Mouse (Mus musculus): ENCODE data around the gene Tpi1. TPM values are rescaled to one million over a fixed set of nuclear protein-coding genes. Genes with fewer than 3 reads are reported as not detected.

Gene Tpi1
- polyA plus RNA-seq, 1 experiment from 2014 or later, result 809 TPM

GRCm38 (mm10) chr6:124789519-124789918, 24.6 kb downstream of the Tpi1 start:
- H3K4me3 ChIP-seq (replicated peaks), result no peak overlapping the region
- H3K4me1 ChIP-seq, result no peaks in the 10 kb centered on the region
- no peak overlapping the region for H3K27ac ChIP-seq (replicated peaks)
- 85% methylated on average over 4 of the region's 4 CpGs for WGBS
- H3K9me3 ChIP-seq (replicated peaks), result no peaks in the 10 kb centered on the region
- no peaks in the 10 kb centered on the region for H3K36me3 ChIP-seq
- H3K27me3 ChIP-seq, result no peaks in the 10 kb centered on the region
- H3K9ac ChIP-seq, result no peak overlapping the region
- no peak overlapping the region for H3K4me2 ChIP-seq (replicated peaks)
- no peak for ATAC-seq (ENCODE audit: insufficient number of reproducible peaks, low FRiP score, low TSS enrichment, low read depth)

- no peaks in the 10 kb centered on the region for H3K36me3 ChIP-seq
- H3K4me1 ChIP-seq, result peaks cover under 1% of the 10 kb centered on the region; the same call in 1 of the 2 replicates
- ATAC-seq (ENCODE audit: insufficient number of reproducible peaks, low FRiP score, low TSS enrichment, low read depth), result no peak
- 81% methylated on average over 10 of the region's 10 CpGs for WGBS
- no peaks in the 10 kb centered on the region for H3K9me3 ChIP-seq (replicated peaks)
- no peak overlapping the region for H3K4me2 ChIP-seq (replicated peaks)
- H3K4me3 ChIP-seq (replicated peaks), result no peak overlapping the region
- no peak overlapping the region for H3K9ac ChIP-seq
- no peaks in the 10 kb centered on the region for H3K27me3 ChIP-seq
- H3K27ac ChIP-seq (replicated peaks), result no peak overlapping the region
These were observed 26.4 kb downstream of the Tpi1 start for GRCm38 (mm10) chr6:124787722-124788121.

GRCm38 (mm10) chr6:124786756-124787420, 27.2 kb downstream of the Tpi1 start:
- Histone ChIP-seq H3K9me3 (replicated peaks) (no peaks in the 10 kb centered on the region), H3K36me3 (no peaks in the 10 kb centered on the region), H3K4me3 (replicated peaks) (no peak overlapping the region), H3K9ac (no peak overlapping the region), H3K4me2 (replicated peaks) (no peak overlapping the region), H3K27me3 (no peaks in the 10 kb centered on the region), H3K27ac (replicated peaks) (no peak overlapping the region), H3K4me1 (peaks cover 5% of the 10 kb centered on the region; the same call in 1 of the 2 replicates)
- ATAC-seq (ENCODE audit: insufficient number of reproducible peaks, low FRiP score, low TSS enrichment, low read depth), result no peak
- 57% methylated on average over 8 of the region's 8 CpGs for WGBS

DNA sequence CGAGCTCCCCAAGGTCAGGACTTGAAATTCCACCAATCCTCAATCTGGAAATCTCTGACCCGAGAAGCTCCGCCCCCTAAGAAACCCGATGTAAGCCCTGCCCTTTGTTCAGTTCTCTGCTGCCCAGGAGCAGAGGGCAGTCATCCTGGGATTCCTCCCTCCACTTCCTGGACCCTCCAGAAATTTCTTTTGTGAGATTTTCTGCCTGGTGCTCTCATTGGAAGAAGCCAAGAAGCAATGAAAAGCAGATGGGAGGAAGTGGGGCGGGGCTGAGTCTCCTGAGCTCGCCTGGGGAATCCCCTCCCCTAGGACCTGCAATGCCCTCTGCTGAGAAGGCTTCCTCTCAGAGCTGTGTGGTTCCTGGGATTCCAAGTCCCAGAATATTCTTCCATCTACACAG, 31.7 kb downstream of the Tpi1 start:
- H3K9me3 ChIP-seq (replicated peaks), result no peaks in the 10 kb centered on the region
- WGBS, result 12% methylated on average over 6 of the region's 6 CpGs
- no peak overlapping the region for H3K9ac ChIP-seq
- 0 out of 2 replicates have a peak overlapping the region, but pooled peaks have one; percentile 44 for H3K27ac ChIP-seq (replicated peaks)
- peaks cover 21% of the 10 kb centered on the region for H3K4me1 ChIP-seq
- H3K4me3 ChIP-seq (replicated peaks), result peak overlapping the region; percentile 22
- H3K4me2 ChIP-seq (replicated peaks), result peak overlapping the region; percentile 34
- no peak; the same call in 1 of the 2 replicates for ATAC-seq (ENCODE audit: insufficient number of reproducible peaks, low FRiP score, low TSS enrichment, low read depth)
- no peaks in the 10 kb centered on the region for H3K36me3 ChIP-seq
- no peaks in the 10 kb centered on the region for H3K27me3 ChIP-seq

- no peak overlapping the region for H3K9ac ChIP-seq
- H3K4me1 ChIP-seq, result peaks cover 21% of the 10 kb centered on the region
- H3K9me3 ChIP-seq (replicated peaks), result no peaks in the 10 kb centered on the region
- no peak for ATAC-seq (ENCODE audit: insufficient number of reproducible peaks, low FRiP score, low TSS enrichment, low read depth)
- 85% methylated on average over 7 of the region's 7 CpGs for WGBS
- no peak overlapping the region for H3K4me3 ChIP-seq (replicated peaks)
- H3K36me3 ChIP-seq, result no peaks in the 10 kb centered on the region
- no peak overlapping the region for H3K4me2 ChIP-seq (replicated peaks)
- no peak overlapping the region for H3K27ac ChIP-seq (replicated peaks)
- no peaks in the 10 kb centered on the region for H3K27me3 ChIP-seq
These were observed 33.2 kb downstream of the Tpi1 start for GRCm38 (mm10) chr6:124780917-124781316.

- H3K9ac ChIP-seq, result 0 out of 2 replicates have a peak overlapping the region, but pooled peaks have one; percentile 12
- H3K27ac ChIP-seq (replicated peaks), result no peak overlapping the region
- no peaks in the 10 kb centered on the region for H3K27me3 ChIP-seq
- peaks cover 21% of the 10 kb centered on the region for H3K4me1 ChIP-seq
- ATAC-seq (ENCODE audit: insufficient number of reproducible peaks, low FRiP score, low TSS enrichment, low read depth), result no peak
- no peaks in the 10 kb centered on the region for H3K9me3 ChIP-seq (replicated peaks)
- peak overlapping the region; percentile 70 for H3K4me2 ChIP-seq (replicated peaks)
- no peaks in the 10 kb centered on the region for H3K36me3 ChIP-seq
- H3K4me3 ChIP-seq (replicated peaks), result peak overlapping the region; percentile 41
- WGBS, result 6% methylated on average over 10 of the region's 10 CpGs
These were observed 34.1 kb downstream of the Tpi1 start for GRCm38 (mm10) chr6:124779984-124780416.

- ATAC-seq (ENCODE audit: insufficient number of reproducible peaks, low FRiP score, low TSS enrichment, low read depth), result no peak
- Histone ChIP-seq H3K27me3 (no peaks in the 10 kb centered on the region), H3K9me3 (replicated peaks) (no peaks in the 10 kb centered on the region), H3K4me3 (replicated peaks) (peak within 1 kb of the TSS; percentile 41), H3K9ac (0 out of 2 replicates have a peak within 1 kb of the TSS, but pooled peaks have one; percentile 12), H3K4me2 (replicated peaks) (peak within 1 kb of the TSS; percentile 70), H3K4me1 (peaks cover 21% of the 10 kb centered on the region), H3K27ac (replicated peaks) (no peak within 1 kb of the TSS), H3K36me3 (no peaks in the 10 kb centered on the region)
- WGBS, result 2% methylated on average over 23 of the region's 23 CpGs
These were observed 34.7 kb downstream of the Tpi1 start, which contains the start of gene Lrrc23 for GRCm38 (mm10) chr6:124779222-124779983. TSS of gene Lrrc23 (minus strand) at chr6:124779727.

DNA sequence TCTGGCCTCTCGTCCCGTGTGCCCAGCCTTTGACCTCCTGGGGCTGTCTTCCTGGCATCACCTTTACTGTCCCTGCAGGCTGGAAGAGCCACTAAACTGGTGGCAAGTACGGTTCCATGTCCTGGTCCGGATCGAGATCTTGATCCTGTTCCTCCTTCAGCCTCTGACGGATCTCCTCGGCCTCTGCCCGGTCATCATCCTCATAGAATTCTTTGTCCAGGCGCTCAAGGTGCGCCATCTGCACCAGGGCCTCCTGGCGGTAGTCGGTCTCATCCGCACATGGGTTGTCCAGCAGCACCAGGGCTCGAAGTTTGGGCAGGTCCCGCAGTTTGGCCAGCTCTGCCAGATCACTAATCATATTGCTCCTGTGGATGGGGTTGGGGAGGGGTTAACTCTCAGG, 43.6 kb downstream of the Tpi1 start:
- H3K27ac ChIP-seq (replicated peaks), result no peak overlapping the region
- H3K27me3 ChIP-seq, result no peaks in the 10 kb centered on the region
- WGBS, result 90% methylated on average over 15 of the region's 15 CpGs
- no peak overlapping the region for H3K4me3 ChIP-seq (replicated peaks)
- peaks cover 26% of the 10 kb centered on the region for H3K4me1 ChIP-seq
- H3K9me3 ChIP-seq (replicated peaks), result no peaks in the 10 kb centered on the region
- no peak overlapping the region for H3K9ac ChIP-seq
- H3K36me3 ChIP-seq, result 0 out of 2 replicates have a peak, but pooled peaks cover 4% of the 10 kb centered on the region
- H3K4me2 ChIP-seq (replicated peaks), result no peak overlapping the region
- ATAC-seq (ENCODE audit: insufficient number of reproducible peaks, low FRiP score, low TSS enrichment, low read depth), result no peak

DNA sequence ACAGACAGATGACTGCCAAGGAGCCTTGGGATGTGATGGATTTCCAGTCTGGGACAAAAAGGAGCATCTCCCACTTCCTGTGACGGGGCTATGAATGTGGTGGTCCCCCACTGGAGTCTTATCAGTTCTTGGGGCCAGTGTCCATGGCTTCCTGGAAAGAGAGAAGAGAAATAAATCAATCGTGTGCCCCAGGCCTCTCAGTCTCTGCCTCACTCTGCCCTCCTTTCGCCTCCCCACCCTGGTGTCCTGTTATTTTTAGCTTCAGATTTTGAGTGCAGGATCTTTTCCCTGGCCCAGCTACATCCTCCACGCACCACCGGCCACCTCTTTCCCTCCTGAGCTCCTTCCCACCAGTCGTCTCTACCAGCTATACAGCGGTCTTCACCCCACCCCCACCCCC, 44.1 kb downstream of the Tpi1 start:
- WGBS, result 65% methylated on average over 7 of the region's 7 CpGs
- Histone ChIP-seq H3K27me3 (no peaks in the 10 kb centered on the region), H3K36me3 (0 out of 2 replicates have a peak, but pooled peaks cover 4% of the 10 kb centered on the region), H3K4me3 (replicated peaks) (peak overlapping the region; percentile 54), H3K27ac (replicated peaks) (no peak overlapping the region), H3K4me1 (peaks cover 26% of the 10 kb centered on the region), H3K9me3 (replicated peaks) (no peaks in the 10 kb centered on the region), H3K4me2 (replicated peaks) (peak overlapping the region; percentile 86), H3K9ac (peak overlapping the region; percentile 43; the same call in 1 of the 2 replicates)
- no peak for ATAC-seq (ENCODE audit: insufficient number of reproducible peaks, low FRiP score, low TSS enrichment, low read depth)

GRCm38 (mm10) chr6:124769101-124769765, 44.9 kb downstream of the Tpi1 start, which contains the start of gene Eno2:
TSS of gene Eno2 (minus strand) at chr6:124769673.
- Histone ChIP-seq H3K9ac (peak within 1 kb of the TSS; percentile 43), H3K4me2 (replicated peaks) (peak within 1 kb of the TSS; percentile 86), H3K9me3 (replicated peaks) (no peaks in the 10 kb centered on the region), H3K27ac (replicated peaks) (peak within 1 kb of the TSS; percentile 63; the same call in 1 of the 2 replicates), H3K36me3 (0 out of 2 replicates have a peak, but pooled peaks cover 4% of the 10 kb centered on the region), H3K27me3 (no peaks in the 10 kb centered on the region), H3K4me1 (peaks cover 26% of the 10 kb centered on the region), H3K4me3 (replicated peaks) (peak within 1 kb of the TSS; percentile 54)
- ATAC-seq (ENCODE audit: insufficient number of reproducible peaks, low FRiP score, low TSS enrichment, low read depth), result peak; percentile 67
- WGBS, result under 1% methylated on average over 50 of the region's 54 CpGs

DNA sequence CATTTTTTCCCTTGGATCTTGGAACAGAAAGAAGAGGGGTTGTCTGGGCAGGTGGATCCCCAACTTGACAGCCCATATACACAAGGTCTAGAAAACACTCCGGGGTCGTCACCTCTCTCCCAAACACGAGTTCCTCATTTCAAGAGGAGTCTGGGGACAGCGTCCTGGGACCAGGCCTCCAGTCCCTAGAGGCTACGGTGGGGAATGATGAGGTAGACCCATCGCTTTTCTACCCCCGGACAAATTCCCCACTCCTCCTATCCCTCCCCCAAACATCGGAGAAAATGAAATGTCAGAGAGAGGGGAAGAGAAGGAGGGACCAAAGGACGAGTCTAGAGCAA, 45.4 kb downstream of the Tpi1 start:
- Histone ChIP-seq H3K36me3 (0 out of 2 replicates have a peak, but pooled peaks cover 4% of the 10 kb centered on the region), H3K9ac (peak overlapping the region; percentile 43; the same call in 1 of the 2 replicates), H3K27me3 (no peaks in the 10 kb centered on the region), H3K4me2 (replicated peaks) (peak overlapping the region; percentile 86), H3K27ac (replicated peaks) (peak overlapping the region; percentile 9; the same call in 1 of the 2 replicates), H3K4me1 (peaks cover 26% of the 10 kb centered on the region), H3K4me3 (replicated peaks) (peak overlapping the region; percentile 54), H3K9me3 (replicated peaks) (no peaks in the 10 kb centered on the region)
- 6% methylated on average over 9 of the region's 9 CpGs for WGBS
- ATAC-seq (ENCODE audit: insufficient number of reproducible peaks, low FRiP score, low TSS enrichment, low read depth), result no peak
